Mouse (Mus musculus): Measurements from ENCODE around the gene Sh3pxd2b.

DNA sequence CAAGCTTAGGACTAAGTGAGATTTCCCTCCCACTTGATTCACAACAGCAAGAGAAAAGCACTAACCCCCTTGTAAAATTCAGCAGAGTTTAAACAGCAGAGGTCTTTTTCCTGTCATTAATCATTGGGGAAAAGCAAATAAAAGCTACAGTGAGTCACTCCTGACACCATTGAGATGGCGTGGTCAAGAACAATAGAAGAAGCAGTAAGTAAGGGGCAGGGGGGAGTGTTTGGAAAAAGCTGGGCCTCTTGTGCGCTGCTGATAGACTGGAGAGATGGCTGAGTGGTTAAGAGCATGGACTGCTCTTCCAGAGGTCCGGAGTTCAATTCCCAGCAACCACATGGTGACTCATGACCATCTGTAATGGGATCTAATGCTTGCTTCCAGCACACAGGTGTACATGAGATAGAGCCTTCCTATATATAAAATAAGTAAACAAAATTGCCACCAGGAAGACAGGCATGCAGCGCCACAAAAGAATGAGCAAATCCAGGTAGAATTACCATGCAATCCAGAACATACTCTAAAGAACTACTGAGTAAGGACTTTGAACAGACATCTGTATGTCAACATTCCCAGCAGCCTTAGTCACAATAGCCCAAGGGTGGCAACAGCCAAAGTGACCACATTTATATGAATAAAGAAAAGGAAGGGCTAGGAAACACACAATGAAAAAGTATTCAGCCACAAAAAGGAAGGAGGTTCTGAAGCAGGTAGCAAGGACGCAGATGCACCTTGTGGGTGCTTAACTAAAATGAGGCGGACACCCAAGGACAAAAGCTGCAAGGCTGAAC, 1.9 kb upstream of the Sh3pxd2b start:
- TF ChIP-seq CTCF (IDR thresholded peaks at IDR 0.05; ENCODE audit: low read depth) (no peak), EP300 (IDR thresholded peaks at IDR 0.05; ENCODE audit: low read depth) (no peak)

Measured in heart, postnatal 0 days (tissue).